Mouse (Mus musculus): Measurements from ENCODE around the gene Srd5a3. TPM values are rescaled to one million over a fixed set of nuclear protein-coding genes. Genes with fewer than 3 reads are reported as not detected.

Gene Srd5a3
- polyA plus RNA-seq, 1 experiment from 2014 or later: 20.1 TPM

Other genes starting within 250 kb of the Srd5a3 start
- 29.7 and 31.0 TPM in 2 replicates for gene Kdr, start 161.8 kb upstream of the Srd5a3 start, polyA plus RNA-seq (2016; fragmentation: Nextera tagmentation; extraction: Ambion mirVana)
- 99.3 and 104 TPM in 2 replicates for gene Tmem165, start 43.6 kb downstream of the Srd5a3 start, polyA plus RNA-seq (2016; fragmentation: Nextera tagmentation; extraction: Ambion mirVana)
- gene Clock, start 164.5 kb downstream of the Srd5a3 start, polyA plus RNA-seq (2016; fragmentation: Nextera tagmentation; extraction: Ambion mirVana): 14.3 and 14.5 TPM in 2 replicates
- not detected in 2 replicates for gene Pdcl2, start 190.9 kb downstream of the Srd5a3 start, polyA plus RNA-seq (2016; fragmentation: Nextera tagmentation; extraction: Ambion mirVana)
- gene Nmu, start 223.5 kb downstream of the Srd5a3 start, polyA plus RNA-seq (2016; fragmentation: Nextera tagmentation; extraction: Ambion mirVana): 0.32 TPM in 1 of 2 replicates, not detected in the other